Mouse (Mus musculus): ENCODE data around the gene 2410015M20Rik. TPM values are rescaled to one million over a fixed set of nuclear protein-coding genes. Genes with fewer than 3 reads are reported as not detected.

The 2410015M20Rik gene
- polyA plus RNA-seq (2015; fragmentation: Nextera tagmentation; extraction: Ambion mirVana): 327 and 335 TPM in 2 replicates

GRCm38 (mm10) chr17:56609452-56610171 lies at the start of gene 2410015M20Rik:
Gene 2410015M20Rik (minus strand): TSS chr17:56609771.
- under 1% methylated on average over 44 of the region's 44 CpGs for WGBS
- H3K4me2 ChIP-seq (replicated peaks; ENCODE audit: low read depth): peak within 1 kb of the TSS; percentile 76
- peaks cover 4% of the 10 kb centered on the region; the same call in 1 of the 2 replicates for H3K4me1 ChIP-seq (replicated peaks; ENCODE audit: control insufficient read depth, insufficient read depth)
- H3K9me3 ChIP-seq (ENCODE audit: control insufficient read depth, low read length): no peaks in the 10 kb centered on the region
- ATAC-seq (ENCODE audit: low FRiP score, low TSS enrichment) (peak; percentile 86), DNase-seq (ENCODE audit: low spot score) (peak; percentile 94)
- TF ChIP-seq CTCF (IDR thresholded peaks at IDR 0.05; ENCODE audit: low read depth) (peak; percentile 81), EP300 (optimal IDR thresholded peaks at IDR 0.05) (no peak)
- peak within 1 kb of the TSS; percentile 65 for H3K4me3 ChIP-seq (ENCODE audit: low read depth, low read length)
- peak within 1 kb of the TSS; percentile 80 for H3K9ac ChIP-seq (ENCODE audit: low read length)
- peaks cover 15% of the 10 kb centered on the region for H3K36me3 ChIP-seq (ENCODE audit: control insufficient read depth, insufficient read depth, low read length)
- no peaks in the 10 kb centered on the region for H3K27me3 ChIP-seq (ENCODE audit: control insufficient read depth, insufficient read depth, low read length)
- peak within 1 kb of the TSS; percentile 87 for H3K27ac ChIP-seq (replicated peaks)

- Histone ChIP-seq H3K36me3 (ENCODE audit: control insufficient read depth, insufficient read depth, low read length) (no peaks in the 10 kb centered on the region), H3K4me2 (replicated peaks; ENCODE audit: low read depth) (no peak overlapping the region), H3K4me3 (ENCODE audit: low read depth, low read length) (no peak overlapping the region), H3K27ac (replicated peaks) (no peak overlapping the region), H3K4me1 (replicated peaks; ENCODE audit: control insufficient read depth, insufficient read depth) (no peaks in the 10 kb centered on the region), H3K9ac (ENCODE audit: low read length) (no peak overlapping the region), H3K27me3 (ENCODE audit: control insufficient read depth, insufficient read depth, low read length) (no peaks in the 10 kb centered on the region), H3K9me3 (ENCODE audit: control insufficient read depth, low read length) (no peaks in the 10 kb centered on the region)
- TF ChIP-seq CTCF (IDR thresholded peaks at IDR 0.05; ENCODE audit: low read depth): no peak
- no peak for TF ChIP-seq EP300 (optimal IDR thresholded peaks at IDR 0.05)
- DNase-seq (ENCODE audit: low spot score) (no peak), ATAC-seq (ENCODE audit: low FRiP score, low TSS enrichment) (no peak)
- WGBS: 79% methylated on average over 6 of the region's 6 CpGs
Observed at GRCm38 (mm10) chr17:56656171-56656570, 46.6 kb upstream of the 2410015M20Rik start.

- ATAC-seq (ENCODE audit: low FRiP score, low TSS enrichment): no peak
- TF ChIP-seq EP300 (optimal IDR thresholded peaks at IDR 0.05): no peak
- TF ChIP-seq CTCF (IDR thresholded peaks at IDR 0.05; ENCODE audit: low read depth): no peak
- Histone ChIP-seq H3K9ac (ENCODE audit: low read length) (no peak overlapping the region), H3K4me1 (replicated peaks; ENCODE audit: control insufficient read depth, insufficient read depth) (no peaks in the 10 kb centered on the region), H3K9me3 (ENCODE audit: control insufficient read depth, low read length) (no peaks in the 10 kb centered on the region), H3K4me2 (replicated peaks; ENCODE audit: low read depth) (no peak overlapping the region), H3K36me3 (ENCODE audit: control insufficient read depth, insufficient read depth, low read length) (no peaks in the 10 kb centered on the region), H3K27me3 (ENCODE audit: control insufficient read depth, insufficient read depth, low read length) (no peaks in the 10 kb centered on the region), H3K4me3 (ENCODE audit: low read depth, low read length) (no peak overlapping the region), H3K27ac (replicated peaks) (no peak overlapping the region)
- DNase-seq (ENCODE audit: low spot score): no peak
- 62% methylated on average over 3 of the region's 3 CpGs for WGBS
Observed at GRCm38 (mm10) chr17:56655311-56655710, 45.7 kb upstream of the 2410015M20Rik start.

- 57% methylated on average over 2 of the region's 2 CpGs for WGBS
- TF ChIP-seq EP300 (optimal IDR thresholded peaks at IDR 0.05) (no peak), CTCF (IDR thresholded peaks at IDR 0.05; ENCODE audit: low read depth) (no peak)
- Histone ChIP-seq H3K27me3 (ENCODE audit: control insufficient read depth, insufficient read depth, low read length) (no peaks in the 10 kb centered on the region), H3K4me1 (replicated peaks; ENCODE audit: control insufficient read depth, insufficient read depth) (no peaks in the 10 kb centered on the region), H3K4me3 (ENCODE audit: low read depth, low read length) (no peak overlapping the region), H3K9ac (ENCODE audit: low read length) (no peak overlapping the region), H3K4me2 (replicated peaks; ENCODE audit: low read depth) (no peak overlapping the region), H3K36me3 (ENCODE audit: control insufficient read depth, insufficient read depth, low read length) (no peaks in the 10 kb centered on the region), H3K9me3 (ENCODE audit: control insufficient read depth, low read length) (no peaks in the 10 kb centered on the region), H3K27ac (replicated peaks) (no peak overlapping the region)
- DNase-seq (ENCODE audit: low spot score): no peak
- ATAC-seq (ENCODE audit: low FRiP score, low TSS enrichment): no peak
Observed at GRCm38 (mm10) chr17:56654771-56655170, 45.2 kb upstream of the 2410015M20Rik start.

DNA sequence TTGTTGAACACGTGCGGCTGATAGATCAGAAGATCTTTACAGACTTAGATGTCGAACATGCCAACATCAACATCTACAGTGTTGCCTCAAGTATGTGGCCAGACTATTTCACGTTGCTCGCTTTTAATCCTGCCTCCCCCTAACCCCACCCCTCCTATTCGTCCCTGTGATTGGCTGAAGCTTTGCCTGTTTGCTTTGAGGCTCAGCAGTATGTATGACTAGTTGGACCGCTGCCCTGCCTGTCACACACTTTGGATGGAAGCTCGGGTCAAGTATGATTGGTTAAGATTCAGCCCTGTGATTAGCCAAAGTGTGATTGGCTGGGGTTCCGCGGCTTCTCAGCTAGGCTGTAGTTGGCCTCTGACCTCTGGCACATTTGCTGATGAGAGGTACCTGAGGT lies 42.2 kb upstream of the 2410015M20Rik start:
- ATAC-seq (ENCODE audit: low FRiP score, low TSS enrichment) (0 out of 2 replicates have a peak, but pooled peaks have one; percentile 45), DNase-seq (ENCODE audit: low spot score) (no peak)
- Histone ChIP-seq H3K36me3 (ENCODE audit: control insufficient read depth, insufficient read depth, low read length) (no peaks in the 10 kb centered on the region), H3K27ac (replicated peaks) (no peak overlapping the region), H3K9me3 (ENCODE audit: control insufficient read depth, low read length) (no peaks in the 10 kb centered on the region), H3K27me3 (ENCODE audit: control insufficient read depth, insufficient read depth, low read length) (no peaks in the 10 kb centered on the region), H3K4me1 (replicated peaks; ENCODE audit: control insufficient read depth, insufficient read depth) (no peaks in the 10 kb centered on the region), H3K4me3 (ENCODE audit: low read depth, low read length) (no peak overlapping the region), H3K9ac (ENCODE audit: low read length) (no peak overlapping the region), H3K4me2 (replicated peaks; ENCODE audit: low read depth) (no peak overlapping the region)
- whole genome bisulfite sequencing: 21% methylated on average over 10 of the region's 10 CpGs
- TF ChIP-seq CTCF (IDR thresholded peaks at IDR 0.05; ENCODE audit: low read depth): no peak
- no peak for TF ChIP-seq EP300 (optimal IDR thresholded peaks at IDR 0.05)

DNA sequence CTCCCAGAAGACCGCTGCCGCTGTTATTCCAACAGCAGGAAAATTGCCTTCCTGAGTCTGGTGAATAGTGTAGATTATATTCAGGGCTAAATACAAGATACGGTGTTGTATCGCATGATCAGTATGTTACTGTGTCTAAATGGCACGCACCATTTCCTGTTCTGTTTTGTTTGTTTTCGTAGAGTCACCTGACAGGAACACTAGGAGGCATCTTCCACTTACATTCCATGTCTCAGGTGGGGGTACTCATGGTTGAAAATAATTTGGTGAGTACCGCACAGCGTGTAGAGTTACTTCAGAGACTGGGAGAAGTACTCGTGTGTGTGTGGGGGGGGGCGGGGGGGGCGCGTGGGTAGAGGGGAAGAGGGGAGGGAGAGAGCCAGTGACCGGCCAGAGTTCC lies 38.0 kb upstream of the 2410015M20Rik start:
- no peak for ATAC-seq (ENCODE audit: low FRiP score, low TSS enrichment)
- no peak overlapping the region for H3K9ac ChIP-seq (ENCODE audit: low read length)
- WGBS: 53% methylated on average over 10 of the region's 13 CpGs

More for the DNA sequence above, 38.0 kb upstream of the 2410015M20Rik start:
- DNase-seq (ENCODE audit: low spot score): no peak
- no peak for TF ChIP-seq EP300 (optimal IDR thresholded peaks at IDR 0.05)
- no peak for TF ChIP-seq CTCF (IDR thresholded peaks at IDR 0.05; ENCODE audit: low read depth)
- H3K4me2 ChIP-seq (replicated peaks; ENCODE audit: low read depth): no peak overlapping the region
- no peaks in the 10 kb centered on the region for H3K36me3 ChIP-seq (ENCODE audit: control insufficient read depth, insufficient read depth, low read length)
- no peaks in the 10 kb centered on the region for H3K4me1 ChIP-seq (replicated peaks; ENCODE audit: control insufficient read depth, insufficient read depth)
- no peak overlapping the region for H3K4me3 ChIP-seq (ENCODE audit: low read depth, low read length)
- no peak overlapping the region for H3K27ac ChIP-seq (replicated peaks)
- no peaks in the 10 kb centered on the region for H3K27me3 ChIP-seq (ENCODE audit: control insufficient read depth, insufficient read depth, low read length)
- no peaks in the 10 kb centered on the region for H3K9me3 ChIP-seq (ENCODE audit: control insufficient read depth, low read length)
